Mouse (Mus musculus): ENCODE data around the gene Hmgb1.
A peak's percentile ranks its signal among the peaks of the same experiment; 100 is the strongest.

The Hmgb1 gene

DNA sequence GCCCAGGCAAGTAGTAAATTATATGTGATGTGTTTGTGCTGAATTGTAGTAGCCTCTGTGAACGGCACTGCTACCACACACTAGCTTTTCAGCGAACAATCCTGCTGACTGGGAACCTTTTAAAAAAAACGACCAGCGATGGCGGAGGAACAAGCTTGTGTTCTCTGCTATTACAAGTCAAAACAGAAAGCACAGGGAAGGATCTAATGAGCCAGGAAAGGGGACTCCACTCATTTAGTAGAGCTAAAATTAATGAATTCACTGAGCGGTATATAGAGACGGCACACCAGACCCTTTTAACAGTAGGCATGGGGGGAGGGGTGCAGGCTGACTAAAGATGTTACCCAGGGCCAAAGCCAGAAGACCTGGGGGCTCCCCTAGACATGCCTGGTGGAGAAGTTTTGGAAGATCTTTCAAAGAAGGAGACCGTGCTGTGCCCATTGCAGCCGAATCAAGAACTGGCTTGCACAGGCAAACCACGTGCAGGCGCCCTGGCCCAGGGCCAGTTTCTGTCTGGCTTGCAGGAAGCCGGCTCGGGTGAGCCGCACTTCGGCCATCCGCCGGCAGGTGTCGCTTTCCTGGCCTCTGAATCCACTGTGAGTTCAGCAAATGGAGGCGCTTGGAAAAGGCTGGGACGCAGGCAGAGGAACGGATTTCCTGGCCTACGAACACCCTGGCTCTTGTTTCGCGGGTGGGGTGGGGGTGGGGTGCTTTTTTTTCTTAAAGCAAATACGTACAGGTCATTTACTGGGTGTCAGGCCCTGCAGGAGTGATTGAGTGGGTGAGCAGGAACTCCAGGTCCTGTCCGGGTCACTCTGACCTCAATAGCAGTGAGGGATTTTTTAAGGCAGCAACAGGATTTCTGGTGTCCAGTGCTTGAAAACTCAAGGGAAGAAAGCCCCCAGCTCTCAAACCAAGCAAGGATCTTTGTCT is 177.7 kb downstream of the Hmgb1 start:
- peak; percentile 90 for ATAC-seq (ENCODE audit: insufficient number of reproducible peaks, low FRiP score, low TSS enrichment)

DNA sequence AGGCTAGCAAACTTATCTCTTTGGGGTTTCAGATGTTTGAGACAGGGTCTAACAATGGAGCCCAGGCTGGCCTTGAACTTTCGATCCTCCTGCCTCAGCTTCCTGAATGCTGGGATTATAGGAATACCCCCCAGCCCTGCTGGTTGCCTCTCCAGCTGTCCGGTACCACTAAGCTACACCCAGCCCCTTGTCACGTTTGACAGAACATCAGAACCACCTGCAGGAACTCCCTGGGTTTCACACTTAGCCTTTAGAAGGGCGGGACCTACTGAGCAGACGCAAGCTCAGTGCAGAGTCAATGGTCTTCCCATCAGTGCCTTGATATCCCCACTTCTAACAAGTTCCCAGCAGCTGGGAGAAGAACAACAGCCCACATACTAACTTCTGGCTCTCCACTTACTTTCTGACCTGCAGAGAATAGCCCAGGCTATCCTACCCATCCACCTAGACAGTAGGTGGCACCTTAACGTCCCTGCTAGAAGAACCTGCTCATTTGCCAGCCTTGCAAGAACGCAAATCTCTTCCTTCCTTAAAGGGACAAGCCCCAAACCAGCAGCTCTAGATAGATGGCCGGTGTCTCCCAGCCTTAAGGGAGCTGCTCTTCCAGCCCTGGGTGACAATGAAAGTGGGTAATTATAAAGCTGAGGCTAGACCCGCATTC is 178.5 kb downstream of the Hmgb1 start:
- ATAC-seq (ENCODE audit: insufficient number of reproducible peaks, low FRiP score, low TSS enrichment): no peak

DNA sequence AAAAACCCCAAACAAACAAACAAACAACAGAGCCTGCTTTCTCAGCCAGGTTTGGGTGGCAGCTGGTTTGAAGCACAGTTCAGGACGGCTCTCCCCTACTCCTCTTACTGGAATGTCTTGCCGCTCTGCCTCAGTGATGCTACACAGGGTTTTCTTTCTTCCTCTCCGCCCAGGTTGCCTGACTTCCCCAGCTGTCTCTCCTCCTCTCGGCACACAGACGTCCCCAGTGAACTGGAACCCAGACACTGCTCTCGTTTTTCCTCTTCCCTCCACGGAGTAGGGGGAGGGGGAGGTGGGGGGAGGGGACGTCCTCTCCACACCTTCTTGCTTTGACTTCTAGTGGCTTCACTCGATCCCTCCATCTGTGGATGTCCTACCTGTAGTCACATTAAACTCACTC is 179.2 kb downstream of the Hmgb1 start:
- no peak for ATAC-seq (ENCODE audit: insufficient number of reproducible peaks, low FRiP score, low TSS enrichment)

DNA sequence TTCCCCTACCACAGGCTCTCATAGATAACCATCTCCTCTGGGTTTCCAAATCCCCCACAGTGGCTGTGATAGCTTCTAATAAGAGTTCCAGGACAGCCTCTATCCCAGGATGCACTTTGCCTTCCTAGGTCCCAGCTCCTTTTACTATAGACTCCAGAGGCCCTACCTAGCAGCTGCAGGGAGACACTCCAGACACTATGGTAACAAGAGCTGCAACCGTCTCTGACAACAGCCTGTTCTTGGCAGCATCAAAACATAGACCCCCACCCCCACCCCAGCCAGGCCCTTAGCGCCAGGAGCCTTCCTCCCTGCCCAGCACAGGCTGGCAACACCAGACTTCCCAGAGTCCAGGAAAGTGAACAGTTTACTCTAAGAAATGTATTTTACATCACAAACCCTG is 181.2 kb downstream of the Hmgb1 start:
- no peak for ATAC-seq (ENCODE audit: insufficient number of reproducible peaks, low FRiP score, low TSS enrichment)

DNA sequence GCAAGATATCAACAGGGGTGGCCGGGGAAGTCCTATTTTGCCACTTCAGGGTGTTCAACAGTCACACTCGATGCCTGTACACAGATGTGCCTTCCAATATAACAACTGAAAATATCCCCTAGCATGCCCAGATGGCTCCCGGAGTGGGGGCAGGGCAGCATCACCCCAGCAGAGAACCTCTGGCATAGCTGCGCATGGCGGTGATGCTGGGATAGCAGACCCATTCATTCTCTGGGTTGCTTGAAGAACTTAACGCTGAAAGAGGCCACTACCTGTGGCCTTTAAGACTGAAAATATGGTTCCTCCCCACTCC is 181.5 kb downstream of the Hmgb1 start:
- no peak for ATAC-seq (ENCODE audit: insufficient number of reproducible peaks, low FRiP score, low TSS enrichment)

DNA sequence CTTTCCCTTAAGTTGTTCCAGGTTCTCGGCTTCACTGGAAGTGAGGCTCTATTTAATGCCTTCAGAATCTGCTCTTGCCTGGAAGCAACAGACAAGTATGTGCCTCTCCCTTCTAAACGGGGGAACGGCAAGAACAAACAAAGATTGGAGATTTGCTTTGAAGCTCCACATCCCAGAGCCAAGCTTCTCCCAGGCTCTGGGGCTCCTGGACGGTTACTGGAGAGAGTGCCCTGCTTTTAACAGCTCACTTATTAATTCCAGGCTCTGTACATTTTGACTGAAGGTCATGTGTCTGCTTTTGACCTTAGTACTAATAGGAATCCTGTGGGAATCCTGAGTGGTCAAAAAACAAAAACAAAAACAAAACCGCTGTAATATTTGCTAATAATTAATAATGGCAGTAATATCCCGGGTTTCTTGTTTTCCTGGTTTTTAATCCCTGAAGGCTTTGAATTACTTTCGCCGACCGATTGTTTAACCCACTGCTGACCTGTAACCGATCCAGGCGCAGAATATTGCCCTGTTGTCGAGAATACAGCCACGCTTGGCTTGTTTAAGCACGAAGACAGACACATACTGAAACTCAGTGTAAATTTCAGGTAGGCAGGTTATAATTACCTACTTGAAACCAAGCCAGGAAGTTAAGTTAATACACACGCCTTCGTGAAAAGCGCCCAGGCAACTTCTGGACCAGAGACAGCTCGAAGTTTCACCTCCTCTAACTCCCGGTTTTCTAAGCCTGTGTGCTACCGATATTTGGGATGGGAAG is 182.1 kb downstream of the Hmgb1 start:
- ATAC-seq (ENCODE audit: insufficient number of reproducible peaks, low FRiP score, low TSS enrichment): no peak

DNA sequence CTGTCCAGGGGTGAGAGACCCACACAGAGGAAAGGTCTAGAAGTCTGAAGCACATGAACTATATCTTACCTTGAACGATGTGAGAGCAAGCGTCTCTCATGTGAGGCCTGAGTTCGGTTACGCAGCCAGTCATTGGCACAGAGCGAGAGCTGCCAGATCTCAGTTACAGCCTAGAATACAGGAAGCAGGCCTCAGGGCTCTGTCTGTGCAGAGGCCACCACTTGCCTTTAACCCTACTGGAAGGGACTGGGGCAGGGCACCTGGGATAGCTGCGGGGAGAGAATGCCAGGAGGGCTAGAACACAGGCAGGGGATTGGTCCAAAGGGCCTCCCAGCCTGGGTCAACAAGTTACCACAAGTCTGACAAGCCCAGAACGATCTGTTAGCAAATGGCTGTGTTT is 184.5 kb downstream of the Hmgb1 start:
- ATAC-seq (ENCODE audit: insufficient number of reproducible peaks, low FRiP score, low TSS enrichment): no peak

DNA sequence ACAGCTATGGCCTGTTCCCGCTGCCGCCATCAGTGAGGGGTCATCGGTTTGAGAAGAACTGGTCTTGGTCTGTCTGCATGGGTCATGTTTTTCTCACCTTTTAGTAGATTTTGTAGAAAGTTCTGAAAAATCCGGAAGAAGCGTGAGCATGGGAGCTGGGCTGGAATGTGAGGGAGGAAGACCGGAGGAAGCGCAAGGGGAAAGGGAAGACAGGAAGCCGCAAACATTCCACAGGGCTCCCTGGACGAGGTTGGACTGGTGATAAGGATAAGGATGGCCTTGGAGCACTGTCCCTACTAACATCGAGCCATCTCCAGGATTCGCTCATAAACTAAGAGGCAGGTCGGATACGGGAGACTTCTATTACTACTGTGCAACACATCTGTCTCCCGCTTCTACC is 185.8 kb downstream of the Hmgb1 start:
- ATAC-seq (ENCODE audit: insufficient number of reproducible peaks, low FRiP score, low TSS enrichment): no peak

DNA sequence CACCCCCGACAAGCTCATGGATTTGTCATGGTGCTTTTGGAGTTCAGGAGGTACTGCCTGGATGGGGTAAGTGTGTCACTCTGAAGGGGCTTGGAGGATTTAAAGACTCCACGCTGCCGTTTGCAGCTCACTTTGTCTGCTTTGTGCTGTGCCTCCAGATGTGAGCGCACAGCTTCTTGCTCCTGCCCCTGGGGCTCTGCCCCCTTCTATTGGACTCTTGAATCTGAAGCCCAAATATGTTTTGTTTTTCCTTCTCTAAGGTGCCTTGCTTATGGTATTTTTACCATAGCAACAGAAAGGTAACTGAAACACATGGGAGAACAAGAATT is 187.6 kb downstream of the Hmgb1 start:
- no peak for ATAC-seq (ENCODE audit: insufficient number of reproducible peaks, low FRiP score, low TSS enrichment)
